Mouse (Mus musculus) myocyte (in vitro differentiated cells): ENCODE results near the gene Fen1. TPM values are rescaled to one million over a fixed set of nuclear protein-coding genes. Genes with fewer than 3 reads are reported as not detected.

Experiments used
- H3K27me3 ChIP-seq: one replicate; pipeline ENCODE4 v1.6.1; 2011; ENCODE audit not compliant: control insufficient read depth, insufficient read depth, insufficient read length
- H3K36me3 ChIP-seq: one replicate; pipeline ENCODE4 v1.6.1; 2011; ENCODE audit not compliant: control insufficient read depth, insufficient read depth
- H3K4me2 ChIP-seq: one replicate; pipeline ENCODE4 v1.6.1; 2011; ENCODE audit warnings: low read depth, control low read depth
- H3K4me3 ChIP-seq: one replicate; pipeline ENCODE4 v1.5.1; 2011; ENCODE audit warnings: mild to moderate bottlenecking, control low read depth, moderate library complexity
- H3K79me2 ChIP-seq: one replicate; pipeline ENCODE4 v1.6.1; 2011; ENCODE audit not compliant: control insufficient read depth, insufficient read depth
- H3ac ChIP-seq: one replicate; pipeline ENCODE4 v1.6.1; 2011; ENCODE audit not compliant: control insufficient read depth, insufficient read length
- CEBPB ChIP-seq: IDR thresholded peaks from 2 replicates; pipeline ENCODE4 v1.6.1; 2011; ENCODE audit warnings: mild to moderate bottlenecking, moderate library complexity; ENCODE audit not compliant: poor library complexity, insufficient read depth, severe bottlenecking
- E2F4 ChIP-seq: IDR thresholded peaks from one replicate; pipeline ENCODE4 v1.6.1; 2011; ENCODE audit warnings: mild to moderate bottlenecking, control low read depth, moderate library complexity; ENCODE audit not compliant: insufficient read depth
- MAX ChIP-seq: IDR thresholded peaks from one replicate; pipeline ENCODE4 v1.6.1; 2011; ENCODE audit warnings: low read depth, mild to moderate bottlenecking, control low read depth
- MYOD1 ChIP-seq, 3 experiments: IDR thresholded peaks; one replicate each; pipeline ENCODE4 v1.6.1; 2011; ENCODE audit warnings: control low read depth in 2 of 3, low read depth in 2 of 3, mild to moderate bottlenecking in 2 of 3, moderate library complexity in 1 of 3; ENCODE audit not compliant: insufficient read length in 2 of 3, control insufficient read depth in 1 of 3
- MYOG ChIP-seq, 3 experiments: IDR thresholded peaks; one replicate each; pipeline ENCODE4 v1.6.1; 2011; ENCODE audit warnings: control low read depth in 2 of 3, low read depth in 2 of 3, mild to moderate bottlenecking in 2 of 3; ENCODE audit not compliant: insufficient read length in 2 of 3, control insufficient read depth in 1 of 3, insufficient read depth in 1 of 3
- POLR2A ChIP-seq: IDR thresholded peaks from one replicate; pipeline ENCODE4 v1.6.1; 2011; ENCODE audit warnings: low read depth, mild to moderate bottlenecking, control low read depth, moderate library complexity; ENCODE audit not compliant: insufficient read length
- POLR2AphosphoS2 ChIP-seq: IDR thresholded peaks from one replicate; pipeline ENCODE4 v1.6.1; 2011; ENCODE audit warnings: low read depth, control low read depth; ENCODE audit not compliant: insufficient read length
- REST ChIP-seq: IDR thresholded peaks from one replicate; pipeline ENCODE4 v1.6.1; 2011; ENCODE audit warnings: mild to moderate bottlenecking, control low read depth, moderate library complexity; ENCODE audit not compliant: insufficient read depth, insufficient read length
- SRF ChIP-seq: IDR thresholded peaks from one replicate; pipeline ENCODE4 v1.6.1; 2011; ENCODE audit warnings: low read depth; ENCODE audit not compliant: control insufficient read depth, insufficient read length
- TCF12 ChIP-seq: IDR thresholded peaks from one replicate; pipeline ENCODE4 v1.6.1; 2011; ENCODE audit warnings: mild to moderate bottlenecking, control low read depth; ENCODE audit not compliant: poor library complexity, insufficient read depth, severe bottlenecking
- TCF3 ChIP-seq: IDR thresholded peaks from one replicate; pipeline ENCODE4 v1.6.1; 2011; ENCODE audit warnings: low read depth, control low read depth; ENCODE audit not compliant: insufficient read length
- USF1 ChIP-seq: IDR thresholded peaks from one replicate; pipeline ENCODE4 v1.6.1; 2011; ENCODE audit warnings: low read depth, mild to moderate bottlenecking, control low read depth, moderate library complexity
- polyA plus RNA-seq: library from polyadenylated mRNA; unstranded; fragments of >200 nt; fragmentation: generic; extraction: Trizol; gene quantifications from one replicate; pipeline ENCODE4 v1.2.1, GENCODE M21; 2012; ENCODE audit warnings: missing spikeins

Fen1 gene
- polyA plus RNA-seq, 1 experiment = 14.1 TPM

DNA sequence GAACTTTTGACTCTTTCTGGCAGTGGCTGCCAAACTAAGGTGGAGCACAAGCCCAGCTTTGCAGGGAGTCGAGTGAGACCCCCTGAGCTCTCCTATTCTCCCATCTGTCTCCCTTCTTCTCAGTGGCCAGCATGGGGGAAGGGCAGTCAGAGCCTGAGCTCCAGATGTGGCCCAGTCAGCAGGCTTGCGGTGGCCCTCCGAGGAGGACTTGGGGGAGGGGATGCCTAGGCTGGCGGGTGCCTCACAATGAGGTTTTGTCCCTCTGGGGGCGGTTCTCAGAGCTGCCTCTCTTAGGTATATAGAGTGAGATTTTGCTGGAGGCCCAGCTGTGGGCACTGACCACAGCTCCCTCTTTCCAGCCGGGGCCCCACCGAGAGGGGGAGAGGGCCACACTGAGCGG is 38.9 kb upstream of the Fen1 start:
- H3K4me2 ChIP-seq = no peak overlapping the region
- H3K4me3 ChIP-seq = no peak overlapping the region
- H3K36me3 ChIP-seq = no peaks in the 10 kb centered on the region
- no peaks in the 10 kb centered on the region for H3K79me2 ChIP-seq
- no peak overlapping the region for H3ac ChIP-seq
- no peaks in the 10 kb centered on the region for H3K27me3 ChIP-seq
- TF ChIP-seq MAX = no peak
- no peak for TF ChIP-seq USF1
- no peak for TF ChIP-seq E2F4
- TF ChIP-seq REST = no peak
- no peak for TF ChIP-seq MYOG (IDR thresholded peaks at IDR 0.05; ENCODE audit: control insufficient read depth in 1 of 3, insufficient read depth in 1 of 3, insufficient read length in 2 of 3, low read depth in 2 of 3)
- no peak for TF ChIP-seq POLR2A
- no peak for TF ChIP-seq CEBPB
- TF ChIP-seq TCF12 = no peak
- no peak for TF ChIP-seq TCF3
- TF ChIP-seq MYOD1 (IDR thresholded peaks at IDR 0.05; ENCODE audit: control insufficient read depth in 1 of 3, insufficient read length in 2 of 3, low read depth in 2 of 3) = no peak
- TF ChIP-seq POLR2AphosphoS2 = no peak
- TF ChIP-seq SRF = no peak

- Histone ChIP-seq H3K4me3 (peak within 1 kb of the TSS; percentile 5), H3K36me3 (no peaks in the 10 kb centered on the region), H3K79me2 (no peaks in the 10 kb centered on the region), H3ac (no peak within 1 kb of the TSS), H3K27me3 (no peaks in the 10 kb centered on the region), H3K4me2 (peak within 1 kb of the TSS; percentile 53)
- no peak for TF ChIP-seq TCF12
- TF ChIP-seq MYOG (IDR thresholded peaks at IDR 0.05; ENCODE audit: control insufficient read depth in 1 of 3, insufficient read depth in 1 of 3, insufficient read length in 2 of 3, low read depth in 2 of 3) = peak in 1 of 3 experiments; percentile 29
- no peak for TF ChIP-seq USF1
- TF ChIP-seq CEBPB = no peak
- no peak for TF ChIP-seq MAX
- TF ChIP-seq E2F4 = no peak
- TF ChIP-seq REST = no peak
- no peak for TF ChIP-seq SRF
Observed at GRCm38 (mm10) chr19:10240654-10241305, 36.8 kb upstream of the Fen1 start, which contains the start of gene Myrf. Gene Myrf, minus strand, starts transcription at chr19:10240748.

- no peaks in the 10 kb centered on the region for H3K36me3 ChIP-seq
- H3K79me2 ChIP-seq = no peaks in the 10 kb centered on the region
- peak overlapping the region; percentile 5 for H3K4me3 ChIP-seq
- H3K27me3 ChIP-seq = peaks cover 4% of the 10 kb centered on the region
- TF ChIP-seq POLR2AphosphoS2 (no peak), MAX (no peak), USF1 (no peak), POLR2A (no peak), REST (no peak), MYOD1 (IDR thresholded peaks at IDR 0.05; ENCODE audit: control insufficient read depth in 1 of 3, insufficient read length in 2 of 3, low read depth in 2 of 3) (no peak), MYOG (IDR thresholded peaks at IDR 0.05; ENCODE audit: control insufficient read depth in 1 of 3, insufficient read depth in 1 of 3, insufficient read length in 2 of 3, low read depth in 2 of 3) (no peak), TCF12 (no peak), CEBPB (no peak), TCF3 (no peak), SRF (no peak), E2F4 (no peak)
- H3K4me2 ChIP-seq = peak overlapping the region; percentile 53
- H3ac ChIP-seq = no peak overlapping the region
Observed at GRCm38 (mm10) chr19:10239975-10240653, 36.1 kb upstream of the Fen1 start.

DNA sequence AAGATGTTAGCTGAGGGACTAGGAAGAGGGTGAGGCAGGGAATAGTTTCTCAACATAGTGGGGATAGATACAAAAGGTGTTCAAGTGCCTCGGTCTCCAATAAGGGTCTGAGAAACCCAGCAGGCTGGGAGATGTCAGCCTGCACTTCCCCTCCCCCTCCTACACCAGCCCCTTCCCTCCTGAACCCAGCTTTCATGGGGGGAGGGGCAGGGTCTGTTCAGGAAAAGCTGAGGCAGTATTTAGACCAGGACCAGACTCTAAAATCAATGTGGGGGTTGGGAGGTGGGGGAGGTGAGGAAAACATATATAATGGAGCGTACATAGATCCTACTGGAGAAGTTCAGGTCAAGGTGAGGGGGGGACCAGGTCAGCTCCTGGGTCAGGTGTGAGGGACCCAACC is 35.5 kb upstream of the Fen1 start:
- TF ChIP-seq TCF12 (no peak), TCF3 (no peak), E2F4 (no peak), POLR2AphosphoS2 (no peak), REST (no peak), POLR2A (no peak), MAX (no peak), MYOG (IDR thresholded peaks at IDR 0.05; ENCODE audit: control insufficient read depth in 1 of 3, insufficient read depth in 1 of 3, insufficient read length in 2 of 3, low read depth in 2 of 3) (no peak), USF1 (no peak), CEBPB (no peak), SRF (no peak), MYOD1 (IDR thresholded peaks at IDR 0.05; ENCODE audit: control insufficient read depth in 1 of 3, insufficient read length in 2 of 3, low read depth in 2 of 3) (no peak)
- Histone ChIP-seq H3K36me3 (no peaks in the 10 kb centered on the region), H3K4me2 (no peak overlapping the region), H3ac (no peak overlapping the region), H3K4me3 (peak overlapping the region; percentile 5), H3K79me2 (no peaks in the 10 kb centered on the region), H3K27me3 (peaks cover 8% of the 10 kb centered on the region)
